Mouse (Mus musculus) midbrain, embryonic 14.5 days (tissue): ENCODE data around the gene Pld2. TPM values are rescaled to one million over a fixed set of nuclear protein-coding genes. Genes with fewer than 3 reads are reported as not detected.
A peak's percentile ranks its signal among the peaks of the same experiment; 100 is the strongest.

Experiments used
- ATAC-seq: fragments of 200-750 bp; cut with Nextera tagmentation; 2 replicates; pipeline ENCODE4 v1.8.0; 2017; ENCODE audit warnings: moderate number of reproducible peaks, moderate library complexity; ENCODE audit not compliant: low FRiP score, low TSS enrichment
- DNase-seq: peaks from one replicate; pipeline ENCODE4 v3.0.0-alpha.2; 2015
- H3K27ac ChIP-seq: fragments of 300-500 bp; sonication (generic); replicated peaks from 2 replicates; pipeline ENCODE4 v1.5.1; 2014; ENCODE audit warnings: mild to moderate bottlenecking, low read depth, low read length, moderate library complexity
- H3K27me3 ChIP-seq: fragments of 300-500 bp; sonication (generic); 2 replicates; pipeline ENCODE4 v1.6.1; 2014; ENCODE audit warnings: low read length, control low read depth, mixed read lengths; ENCODE audit not compliant: control insufficient read depth, insufficient read depth
- H3K36me3 ChIP-seq: fragments of 300-500 bp; sonication (generic); 2 replicates; pipeline ENCODE4 v1.6.1; 2014; ENCODE audit warnings: low read length, control low read depth; ENCODE audit not compliant: control insufficient read depth, insufficient read depth
- H3K4me1 ChIP-seq: fragments of 300-500 bp; sonication (generic); 2 replicates; pipeline ENCODE4 v1.6.1; 2014; ENCODE audit warnings: mild to moderate bottlenecking, antibody characterized with exemption, low read length, control low read depth; ENCODE audit not compliant: control insufficient read depth, insufficient read depth
- H3K4me2 ChIP-seq: fragments of 300-500 bp; sonication (generic); 2 replicates; pipeline ENCODE4 v1.6.1; 2014; ENCODE audit warnings: mild to moderate bottlenecking, low read length, moderate library complexity
- H3K4me3 ChIP-seq: fragments of 300-500 bp; sonication (generic); replicated peaks from 2 replicates; pipeline ENCODE4 v1.5.1; 2014; ENCODE audit warnings: low read depth, low read length
- H3K9ac ChIP-seq: fragments of 300-500 bp; sonication (generic); replicated peaks from 2 replicates; pipeline ENCODE4 v1.6.1; 2014; ENCODE audit warnings: mild to moderate bottlenecking, low read length, moderate library complexity
- H3K9me3 ChIP-seq: fragments of 300-500 bp; sonication (generic); 2 replicates; pipeline ENCODE4 v1.6.1; 2016; ENCODE audit warnings: low read length, control low read depth, mixed read lengths; ENCODE audit not compliant: control insufficient read depth
- WGBS: fragments of 180-500 bp; shearing (Covaris S2); extraction: QIAGEN DNeasy Blood & Tissue Kit; methylation state at CpG from one replicate; pipeline ENCODE4 v1.1.7; 2014; 5-methylcytosine and 5-hydroxymethylcytosine counted together
- polyA plus RNA-seq: library from polyadenylated mRNA; unstranded; fragments of >200 nt; fragmentation: Nextera tagmentation; extraction: Ambion mirVana; gene quantifications from 2 replicates; pipeline ENCODE4 v1.2.1, GENCODE M21; 2014

The Pld2 gene
- polyA plus RNA-seq, 1 experiment from 2014 or later, result 9.2 TPM

- DNase-seq (no peak), ATAC-seq (no peak)
- Histone ChIP-seq H3K4me1 (no peaks in the 10 kb centered on the region), H3K4me2 (no peak overlapping the region), H3K36me3 (no peaks in the 10 kb centered on the region), H3K27ac (no peak overlapping the region), H3K9me3 (no peaks in the 10 kb centered on the region), H3K27me3 (no peaks in the 10 kb centered on the region), H3K9ac (no peak overlapping the region), H3K4me3 (no peak overlapping the region)
- WGBS, result 64% methylated on average over 6 of the region's 6 CpGs
Measured at GRCm38 (mm10) chr11:70573872-70574271, 34.0 kb downstream of the Pld2 start.

GRCm38 (mm10) chr11:70577201-70577600 lies 37.3 kb downstream of the Pld2 start:
- ATAC-seq (no peak), DNase-seq (no peak)
- Histone ChIP-seq H3K4me3 (no peak overlapping the region), H3K9me3 (no peaks in the 10 kb centered on the region), H3K9ac (no peak overlapping the region), H3K27me3 (no peaks in the 10 kb centered on the region), H3K36me3 (no peaks in the 10 kb centered on the region), H3K4me2 (no peak overlapping the region), H3K4me1 (no peaks in the 10 kb centered on the region), H3K27ac (no peak overlapping the region)
- 88% methylated on average over 3 of the region's 3 CpGs for WGBS

GRCm38 (mm10) chr11:70578962-70579361 lies 39.1 kb downstream of the Pld2 start:
- Histone ChIP-seq H3K27ac (no peak overlapping the region), H3K4me3 (no peak overlapping the region), H3K36me3 (no peaks in the 10 kb centered on the region), H3K9ac (no peak overlapping the region), H3K27me3 (no peaks in the 10 kb centered on the region), H3K4me1 (no peaks in the 10 kb centered on the region), H3K4me2 (no peak overlapping the region), H3K9me3 (no peaks in the 10 kb centered on the region)
- no peak for ATAC-seq
- 91% methylated on average over 6 of the region's 6 CpGs for WGBS
- DNase-seq, result no peak

GRCm38 (mm10) chr11:70579710-70580357 lies 40.0 kb downstream of the Pld2 start:
- DNase-seq (no peak), ATAC-seq (no peak)
- 85% methylated on average over 9 of the region's 9 CpGs for WGBS
- no peak overlapping the region for H3K4me2 ChIP-seq
- no peak overlapping the region for H3K4me3 ChIP-seq
- no peaks in the 10 kb centered on the region for H3K4me1 ChIP-seq
- no peaks in the 10 kb centered on the region for H3K27me3 ChIP-seq
- peak overlapping the region; percentile 12; the same call in 1 of the 2 replicates for H3K9ac ChIP-seq
- H3K36me3 ChIP-seq, result no peaks in the 10 kb centered on the region
- H3K9me3 ChIP-seq, result no peaks in the 10 kb centered on the region
- no peak overlapping the region for H3K27ac ChIP-seq

GRCm38 (mm10) chr11:70580358-70580720 lies 40.5 kb downstream of the Pld2 start:
- no peak for DNase-seq
- H3K4me1 ChIP-seq, result peaks cover 4% of the 10 kb centered on the region; the same call in 1 of the 2 replicates

GRCm38 (mm10) chr11:70580921-70581320 lies 41.1 kb downstream of the Pld2 start:
- no peak overlapping the region for H3K27ac ChIP-seq
- ATAC-seq (no peak), DNase-seq (no peak)
- WGBS, result 85% methylated on average over 3 of the region's 3 CpGs
- no peaks in the 10 kb centered on the region for H3K9me3 ChIP-seq
- H3K27me3 ChIP-seq, result no peaks in the 10 kb centered on the region
- no peaks in the 10 kb centered on the region for H3K36me3 ChIP-seq
- no peak overlapping the region for H3K9ac ChIP-seq
- no peak overlapping the region for H3K4me3 ChIP-seq
- no peak overlapping the region for H3K4me2 ChIP-seq
- H3K4me1 ChIP-seq, result peaks cover 10% of the 10 kb centered on the region; the same call in 1 of the 2 replicates

More at GRCm38 (mm10) chr11:70580358-70580720, 40.5 kb downstream of the Pld2 start:
- H3K4me3 ChIP-seq, result no peak overlapping the region
- H3K36me3 ChIP-seq, result no peaks in the 10 kb centered on the region
- no peaks in the 10 kb centered on the region for H3K27me3 ChIP-seq
- H3K27ac ChIP-seq, result no peak overlapping the region
- no peak overlapping the region for H3K4me2 ChIP-seq
- 69% methylated on average over 5 of the region's 5 CpGs for WGBS
- no peaks in the 10 kb centered on the region for H3K9me3 ChIP-seq
- ATAC-seq, result no peak
- peak overlapping the region; percentile 12; the same call in 1 of the 2 replicates for H3K9ac ChIP-seq

- Histone ChIP-seq H3K27ac (no peak overlapping the region), H3K4me2 (no peak overlapping the region), H3K27me3 (no peaks in the 10 kb centered on the region), H3K4me3 (no peak overlapping the region), H3K9me3 (no peaks in the 10 kb centered on the region), H3K9ac (no peak overlapping the region), H3K4me1 (peaks cover 12% of the 10 kb centered on the region; the same call in 1 of the 2 replicates), H3K36me3 (no peaks in the 10 kb centered on the region)
- ATAC-seq (no peak), DNase-seq (no peak)
- 78% methylated on average over 3 of the region's 3 CpGs for WGBS
Measured at GRCm38 (mm10) chr11:70582196-70582595, 42.3 kb downstream of the Pld2 start.

GRCm38 (mm10) chr11:70583022-70583714 lies 43.3 kb downstream of the Pld2 start:
- no peak overlapping the region for H3K4me2 ChIP-seq
- no peaks in the 10 kb centered on the region for H3K9me3 ChIP-seq
- no peak for DNase-seq
- peak overlapping the region; percentile 41; the same call in 1 of the 2 replicates for H3K27ac ChIP-seq
- H3K36me3 ChIP-seq, result no peaks in the 10 kb centered on the region
- no peak overlapping the region for H3K9ac ChIP-seq
- peaks cover 12% of the 10 kb centered on the region; the same call in 1 of the 2 replicates for H3K4me1 ChIP-seq
- H3K27me3 ChIP-seq, result no peaks in the 10 kb centered on the region
- WGBS, result 82% methylated on average over 6 of the region's 6 CpGs
- no peak overlapping the region for H3K4me3 ChIP-seq
- ATAC-seq, result no peak

GRCm38 (mm10) chr11:70583775-70584174 lies 43.9 kb downstream of the Pld2 start:
- H3K27ac ChIP-seq, result no peak overlapping the region
- H3K4me3 ChIP-seq, result no peak overlapping the region
- H3K27me3 ChIP-seq, result no peaks in the 10 kb centered on the region
- H3K36me3 ChIP-seq, result no peaks in the 10 kb centered on the region
- peaks cover 12% of the 10 kb centered on the region; the same call in 1 of the 2 replicates for H3K4me1 ChIP-seq
- whole genome bisulfite sequencing, result 94% methylated on average over 7 of the region's 7 CpGs
- no peaks in the 10 kb centered on the region for H3K9me3 ChIP-seq
- DNase-seq (no peak), ATAC-seq (no peak)
- no peak overlapping the region for H3K4me2 ChIP-seq
- H3K9ac ChIP-seq, result no peak overlapping the region
